Mouse (Mus musculus) E14TG2a.4 (cell line): Measurements from ENCODE around the gene Fcho2.

Experiments
- CTCF ChIP-seq: conservative IDR thresholded peaks from 2 replicates; pipeline ENCODE4 v1.5.1; 2014; ENCODE audit warnings: low read length
- NANOG ChIP-seq: IDR thresholded peaks from 2 replicates; pipeline ENCODE4 v1.6.1; 2014; ENCODE audit warnings: borderline replicate concordance, low read length, mixed read lengths

DNA sequence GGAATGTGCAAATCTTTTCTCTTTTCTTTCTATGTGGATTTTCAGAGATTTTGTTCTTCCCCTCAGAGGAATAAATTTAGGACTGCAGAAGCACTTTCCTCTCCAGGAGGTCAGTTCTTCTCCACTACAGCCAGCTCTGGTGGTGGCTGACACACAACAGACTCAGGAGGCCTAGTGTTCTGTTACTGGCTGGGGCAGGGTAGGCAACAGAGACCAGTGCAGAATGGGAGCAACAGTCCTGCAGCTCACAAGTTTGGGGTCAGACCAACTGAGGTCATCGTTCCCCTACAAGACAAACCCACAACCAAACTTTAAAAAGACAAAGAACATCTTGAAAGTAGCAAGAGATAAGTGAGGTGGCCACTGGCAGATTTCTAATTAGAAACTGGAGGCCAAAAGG is 104.6 kb downstream of the Fcho2 start:
- TF ChIP-seq CTCF = no peak
- no peak for TF ChIP-seq NANOG
